Mouse (Mus musculus) midbrain, embryonic 10.5 days (tissue): ENCODE measurements around the gene 1110032A03Rik. TPM values are rescaled to one million over a fixed set of nuclear protein-coding genes. Genes with fewer than 3 reads are reported as not detected.

Source experiments
- DNase-seq: peaks from one replicate; pipeline ENCODE4 v3.0.0-alpha.2; 2017; ENCODE audit warnings: low spot score
- H3K27ac ChIP-seq: fragments of 300-500 bp; sonication (generic); replicated peaks from 2 replicates; pipeline ENCODE4 v1.5.1; 2016; ENCODE audit warnings: mild to moderate bottlenecking
- H3K27me3 ChIP-seq: fragments of 300-500 bp; sonication (generic); 2 replicates; pipeline ENCODE4 v1.6.1; 2016; ENCODE audit warnings: low read depth, mild to moderate bottlenecking; ENCODE audit not compliant: poor library complexity, severe bottlenecking
- H3K36me3 ChIP-seq: fragments of 300-500 bp; sonication (generic); 2 replicates; pipeline ENCODE4 v1.6.1; 2016; ENCODE audit warnings: mild to moderate bottlenecking, moderate library complexity
- H3K4me1 ChIP-seq: fragments of 300-500 bp; sonication (generic); 2 replicates; pipeline ENCODE4 v1.6.1; 2016
- H3K4me3 ChIP-seq: fragments of 300-500 bp; sonication (generic); 2 replicates; pipeline ENCODE4 v1.5.1; 2016; ENCODE audit warnings: mild to moderate bottlenecking, moderate library complexity
- H3K9me3 ChIP-seq: fragments of 300-500 bp; sonication (generic); replicated peaks from 2 replicates; pipeline ENCODE4 v1.6.1; 2016; ENCODE audit warnings: mild to moderate bottlenecking
- WGBS: fragments of 180-500 bp; shearing (Covaris S2); methylation state at CpG from one replicate; pipeline ENCODE4 v1.1.7; 2016; 5-methylcytosine and 5-hydroxymethylcytosine counted together
- polyA plus RNA-seq: library from polyadenylated mRNA; unstranded; fragments of >200 nt; fragmentation: Nextera tagmentation; extraction: Ambion mirVana; gene quantifications from 2 replicates; pipeline ENCODE4 v1.2.1, GENCODE M21; 2016

The 1110032A03Rik gene
- 29.6 and 30.1 TPM in 2 replicates for polyA plus RNA-seq

DNA sequence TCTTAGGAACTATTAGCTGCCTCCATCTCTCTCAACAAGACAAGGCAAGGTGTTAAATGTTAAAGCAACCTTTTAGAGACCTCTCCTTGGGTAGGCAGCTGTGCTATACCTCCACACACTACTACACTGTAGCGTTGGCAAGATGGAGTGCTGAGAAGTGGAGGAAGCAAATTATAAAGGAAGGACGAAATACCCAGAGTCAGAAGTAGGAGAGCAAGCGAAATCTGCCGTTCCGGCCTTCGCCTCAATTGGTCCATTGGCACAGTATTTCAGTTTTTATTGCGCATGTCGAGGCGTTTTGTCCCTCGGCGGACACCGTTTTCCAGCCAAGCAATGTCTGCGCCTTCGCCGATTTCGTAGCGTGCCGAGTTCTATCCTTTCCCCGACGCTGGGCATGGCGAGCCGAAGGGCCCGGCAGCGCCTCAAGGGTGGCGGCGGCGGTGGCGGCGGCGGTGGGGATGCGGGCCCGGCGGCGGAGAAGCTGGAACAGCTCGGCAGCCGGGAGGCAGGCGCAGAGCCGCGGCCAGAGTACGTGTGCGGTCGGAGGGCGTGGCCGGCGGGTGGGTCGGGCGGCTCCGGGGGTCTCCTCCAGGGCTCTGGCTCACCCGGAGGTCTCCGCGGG lies at the start of gene 1110032A03Rik, which contains the start of gene Alg9:
Gene 1110032A03Rik (minus strand): TSS at position 530 of the 622 bp plus-strand sequence.
Gene Alg9 (plus strand): TSS at position 29 of the 622 bp plus-strand sequence.
- peaks cover 24% of the 10 kb centered on the region for H3K4me1 ChIP-seq
- WGBS, result under 1% methylated on average over 51 of the region's 51 CpGs
- H3K4me3 ChIP-seq, result peak within 1 kb of the TSS; percentile 96
- no peaks in the 10 kb centered on the region for H3K27me3 ChIP-seq
- H3K9me3 ChIP-seq, result no peaks in the 10 kb centered on the region
- peak; percentile 88 for DNase-seq
- peak within 1 kb of the TSS; percentile 93 for H3K27ac ChIP-seq
- peaks cover 37% of the 10 kb centered on the region for H3K36me3 ChIP-seq

GRCm38 (mm10) chr9:50823779-50824453 lies 48.6 kb upstream of the 1110032A03Rik start:
- H3K27ac ChIP-seq, result no peak overlapping the region
- 87% methylated on average over 11 of the region's 11 CpGs for WGBS
- no peak for DNase-seq
- no peaks in the 10 kb centered on the region for H3K27me3 ChIP-seq
- peaks cover 51% of the 10 kb centered on the region for H3K36me3 ChIP-seq
- no peaks in the 10 kb centered on the region for H3K4me1 ChIP-seq
- no peaks in the 10 kb centered on the region for H3K9me3 ChIP-seq
- no peak overlapping the region for H3K4me3 ChIP-seq

DNA sequence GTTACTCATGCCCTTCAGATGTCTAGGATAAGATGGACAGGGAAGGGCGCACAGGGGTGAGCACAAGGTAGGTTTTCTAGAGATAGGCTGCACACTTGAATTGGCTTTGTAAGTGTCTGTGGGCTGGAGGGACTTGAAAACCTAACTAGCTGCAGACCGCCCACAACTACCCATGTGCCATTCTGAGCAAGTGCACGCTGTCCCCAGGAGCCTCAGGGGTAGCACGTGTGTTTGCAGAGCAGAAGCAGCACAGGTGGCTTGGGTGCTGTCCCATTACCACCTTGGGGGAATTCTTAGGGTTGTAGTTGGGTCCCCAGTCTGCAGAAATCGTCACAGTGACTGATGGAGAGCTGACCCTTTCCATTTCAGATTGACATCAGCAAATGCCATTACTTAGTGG lies 46.9 kb upstream of the 1110032A03Rik start:
- 93% methylated on average over 5 of the region's 5 CpGs for WGBS
- H3K27ac ChIP-seq, result no peak overlapping the region
- no peaks in the 10 kb centered on the region for H3K9me3 ChIP-seq
- peaks cover 51% of the 10 kb centered on the region for H3K36me3 ChIP-seq
- no peaks in the 10 kb centered on the region for H3K4me1 ChIP-seq
- no peaks in the 10 kb centered on the region for H3K27me3 ChIP-seq
- no peak overlapping the region for H3K4me3 ChIP-seq
- DNase-seq, result no peak

DNA sequence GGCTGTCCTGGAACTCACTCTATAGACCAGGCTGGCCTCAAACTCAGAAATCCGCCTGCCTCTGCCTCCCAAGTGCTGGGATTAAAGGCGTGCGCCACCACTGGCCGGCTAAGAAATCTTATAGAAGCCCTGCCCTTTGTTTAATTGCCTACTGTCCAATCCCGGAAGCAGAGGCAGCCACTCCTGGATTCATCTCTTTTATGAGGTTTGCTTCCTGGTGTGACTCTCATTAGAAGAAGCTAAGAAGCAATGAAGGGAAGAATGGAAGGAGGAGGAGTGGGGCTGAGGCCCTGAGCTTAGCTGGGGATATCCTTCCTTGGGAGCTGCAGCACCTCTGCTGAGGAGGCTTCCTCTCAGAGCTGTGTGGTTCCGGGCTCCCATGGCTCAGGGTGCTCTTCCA lies 46.3 kb upstream of the 1110032A03Rik start:
- 89% methylated on average over 6 of the region's 6 CpGs for WGBS
- peaks cover 57% of the 10 kb centered on the region for H3K36me3 ChIP-seq

GRCm38 (mm10) chr9:50819716-50820115 lies 44.4 kb upstream of the 1110032A03Rik start:
- no peak overlapping the region for H3K4me3 ChIP-seq
- no peaks in the 10 kb centered on the region for H3K9me3 ChIP-seq
- peaks cover 72% of the 10 kb centered on the region for H3K36me3 ChIP-seq
- no peaks in the 10 kb centered on the region for H3K4me1 ChIP-seq
- no peak for DNase-seq
- H3K27me3 ChIP-seq, result no peaks in the 10 kb centered on the region
- H3K27ac ChIP-seq, result no peak overlapping the region
- WGBS, result 94% methylated on average over 6 of the region's 6 CpGs

More for the DNA sequence above, 46.3 kb upstream of the 1110032A03Rik start:
- Histone ChIP-seq H3K27me3 (no peaks in the 10 kb centered on the region), H3K4me1 (no peaks in the 10 kb centered on the region), H3K27ac (no peak overlapping the region), H3K4me3 (no peak overlapping the region), H3K9me3 (no peaks in the 10 kb centered on the region)
- DNase-seq, result no peak

GRCm38 (mm10) chr9:50818050-50818449 lies 42.7 kb upstream of the 1110032A03Rik start:
- H3K27ac ChIP-seq, result no peak overlapping the region
- 95% methylated on average over 6 of the region's 6 CpGs for WGBS

DNA sequence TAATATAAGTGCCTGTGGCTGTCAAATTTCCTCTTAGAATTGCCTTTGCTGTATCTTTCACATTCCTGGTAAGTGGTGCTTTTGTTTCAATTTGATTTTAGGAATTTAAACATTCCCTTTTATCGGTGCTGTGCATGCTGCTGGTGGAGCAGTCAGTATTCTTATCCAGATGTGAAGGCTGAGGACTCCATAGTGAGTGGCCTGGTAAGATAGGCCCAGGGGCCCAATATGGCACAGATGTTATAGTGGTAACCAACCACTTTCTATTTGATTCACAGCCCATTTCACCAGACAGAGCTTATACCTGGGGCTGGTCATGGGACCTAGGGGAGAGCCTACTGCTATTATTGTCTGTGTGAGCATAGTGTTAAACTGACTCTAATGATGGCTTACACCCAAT lies 41.2 kb upstream of the 1110032A03Rik start:
- DNase-seq, result no peak
- Histone ChIP-seq H3K4me3 (no peak overlapping the region), H3K9me3 (no peaks in the 10 kb centered on the region), H3K4me1 (no peaks in the 10 kb centered on the region), H3K27ac (no peak overlapping the region), H3K36me3 (peaks cover 74% of the 10 kb centered on the region), H3K27me3 (no peaks in the 10 kb centered on the region)
- WGBS, result 95% methylated on average over 1 of the region's 1 CpGs

More at GRCm38 (mm10) chr9:50818050-50818449, 42.7 kb upstream of the 1110032A03Rik start:
- no peaks in the 10 kb centered on the region for H3K27me3 ChIP-seq
- no peak for DNase-seq
- H3K36me3 ChIP-seq, result peaks cover 77% of the 10 kb centered on the region
- H3K9me3 ChIP-seq, result no peaks in the 10 kb centered on the region
- no peak overlapping the region for H3K4me3 ChIP-seq
- H3K4me1 ChIP-seq, result no peaks in the 10 kb centered on the region

DNA sequence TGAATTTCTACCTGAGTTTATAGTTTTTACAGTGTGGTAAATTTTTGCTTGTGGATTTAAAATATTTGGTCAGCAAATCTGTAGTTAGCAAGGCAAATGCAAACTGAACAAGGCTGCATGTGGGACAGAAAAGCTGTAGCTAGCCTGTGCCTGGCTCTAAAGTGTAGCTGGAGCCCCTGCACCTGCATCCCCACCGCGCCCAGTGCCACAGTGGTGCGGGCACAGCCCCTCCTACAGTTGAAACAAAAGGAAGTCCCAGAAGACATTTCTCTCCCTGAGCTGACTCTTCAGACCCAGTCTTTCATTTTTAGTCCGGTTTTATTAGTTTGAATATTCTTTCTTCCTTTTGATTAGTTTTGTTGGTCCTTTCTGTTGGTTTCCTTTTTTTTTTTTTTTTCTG lies 40.3 kb upstream of the 1110032A03Rik start:
- Histone ChIP-seq H3K27ac (no peak overlapping the region), H3K9me3 (no peaks in the 10 kb centered on the region), H3K4me1 (no peaks in the 10 kb centered on the region), H3K27me3 (no peaks in the 10 kb centered on the region), H3K4me3 (no peak overlapping the region), H3K36me3 (peaks cover 75% of the 10 kb centered on the region)
- DNase-seq, result no peak
- 97% methylated on average over 4 of the region's 4 CpGs for WGBS

GRCm38 (mm10) chr9:50813796-50814195 lies 38.5 kb upstream of the 1110032A03Rik start:
- Histone ChIP-seq H3K27me3 (no peaks in the 10 kb centered on the region), H3K4me3 (no peak overlapping the region), H3K9me3 (no peaks in the 10 kb centered on the region), H3K4me1 (no peaks in the 10 kb centered on the region), H3K36me3 (peaks cover 84% of the 10 kb centered on the region), H3K27ac (no peak overlapping the region)
- WGBS, result 92% methylated on average over 5 of the region's 5 CpGs
- DNase-seq, result no peak

DNA sequence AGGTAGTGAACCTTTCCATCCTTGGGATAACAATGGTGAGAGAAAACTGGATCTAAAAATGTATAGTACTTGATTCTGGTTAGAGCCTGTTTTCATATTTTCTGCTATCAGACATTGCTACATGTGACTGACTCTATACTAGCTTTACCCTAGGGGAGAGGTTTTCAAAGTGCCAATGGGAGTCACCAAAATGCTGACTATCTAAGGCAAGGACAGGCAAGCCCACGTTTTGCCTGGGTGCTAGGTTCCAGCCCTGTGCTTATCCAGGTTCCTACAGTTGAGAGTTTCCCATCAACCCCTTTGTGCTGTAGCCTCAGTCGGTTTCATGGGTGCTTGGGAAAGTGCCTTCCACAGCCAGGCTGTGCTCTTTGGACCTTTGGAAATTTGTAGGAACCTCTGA lies 36.4 kb upstream of the 1110032A03Rik start:
- H3K4me3 ChIP-seq, result no peak overlapping the region
- H3K36me3 ChIP-seq, result peaks cover 87% of the 10 kb centered on the region
- no peaks in the 10 kb centered on the region for H3K27me3 ChIP-seq
- 73% methylated on average over 2 of the region's 2 CpGs for WGBS
- no peaks in the 10 kb centered on the region for H3K9me3 ChIP-seq
- H3K27ac ChIP-seq, result no peak overlapping the region
- no peaks in the 10 kb centered on the region for H3K4me1 ChIP-seq
- no peak for DNase-seq

- no peak overlapping the region for H3K4me3 ChIP-seq
- no peaks in the 10 kb centered on the region for H3K27me3 ChIP-seq
- no peaks in the 10 kb centered on the region for H3K9me3 ChIP-seq
- H3K27ac ChIP-seq, result no peak overlapping the region
- H3K4me1 ChIP-seq, result no peaks in the 10 kb centered on the region
- no peak for DNase-seq
- 94% methylated on average over 7 of the region's 7 CpGs for WGBS
- peaks cover 87% of the 10 kb centered on the region for H3K36me3 ChIP-seq
These were observed 35.9 kb upstream of the 1110032A03Rik start for GRCm38 (mm10) chr9:50811187-50811586.

- H3K27me3 ChIP-seq, result no peaks in the 10 kb centered on the region
- H3K4me1 ChIP-seq, result no peaks in the 10 kb centered on the region
- no peak overlapping the region for H3K27ac ChIP-seq
- DNase-seq, result no peak
- no peak overlapping the region for H3K4me3 ChIP-seq
- H3K9me3 ChIP-seq, result no peaks in the 10 kb centered on the region
- H3K36me3 ChIP-seq, result peaks cover 92% of the 10 kb centered on the region
- 95% methylated on average over 13 of the region's 13 CpGs for WGBS
These were observed 33.8 kb upstream of the 1110032A03Rik start for GRCm38 (mm10) chr9:50809146-50809545.

GRCm38 (mm10) chr9:50808471-50808870 lies 33.2 kb upstream of the 1110032A03Rik start:
- peaks cover 92% of the 10 kb centered on the region for H3K36me3 ChIP-seq
- H3K4me3 ChIP-seq, result no peak overlapping the region
- no peak for DNase-seq
- no peaks in the 10 kb centered on the region for H3K4me1 ChIP-seq
- 88% methylated on average over 6 of the region's 6 CpGs for WGBS
- H3K27ac ChIP-seq, result no peak overlapping the region
- H3K9me3 ChIP-seq, result no peaks in the 10 kb centered on the region
- H3K27me3 ChIP-seq, result no peaks in the 10 kb centered on the region
